ENCODE assay signal across 8 mouse cellular contexts in genomic region chr3:103968701-103969100, GRCm38 (mm10). TPM values are rescaled to one million over a fixed set of nuclear protein-coding genes. Genes with fewer than 3 reads are reported as not detected.
A peak's percentile ranks its signal among the peaks of the same experiment; 100 is the strongest.
DNase-seq lines count a peak whose midpoint lies in the region; ATAC-seq and TF ChIP-seq lines count a peak whose summit lies in the region.

No protein-coding gene starts in this region.

- H3K27me3 ChIP-seq in kidney, embryonic 15.5 days, result no peaks in the 10 kb centered on the region
- H3K27me3 ChIP-seq in MEL (ENCODE audit: control insufficient read depth in 1 of 2, insufficient read depth in 2 of 2, low read length in 2 of 2), result no peaks in the 10 kb centered on the region
- no peaks in the 10 kb centered on the region for H3K27me3 ChIP-seq in intestine, embryonic 14.5 days (replicated peaks; ENCODE audit: control insufficient read depth, insufficient read depth, low read length)
- no peaks in the 10 kb centered on the region for H3K27me3 ChIP-seq in stomach, postnatal 0 days (ENCODE audit: control insufficient read depth, insufficient read depth, low read length)

- no peak for TF ChIP-seq RAD21 in MEL (IDR thresholded peaks at IDR 0.05; ENCODE audit: low read depth, low read length)

- TF ChIP-seq POLR2A in MEL (IDR thresholded peaks at IDR 0.05; ENCODE audit: control insufficient read depth in 1 of 2, insufficient read depth in 1 of 2, low read depth in 1 of 2, low read length in 2 of 2, poor library complexity in 1 of 2), result no peak
- no peak for TF ChIP-seq POLR2A in embryonic fibroblast, embryonic 13.5 days (IDR thresholded peaks at IDR 0.05; ENCODE audit: low read depth, low read length)

- peak; percentile 80 for ATAC-seq in kidney, embryonic 15.5 days (replicated peaks; ENCODE audit: low FRiP score)
- peak; percentile 62 for ATAC-seq in intestine, embryonic 14.5 days (replicated peaks; ENCODE audit: low FRiP score, low TSS enrichment, low read depth)
- ATAC-seq in stomach, postnatal 0 days (ENCODE audit: low FRiP score, low TSS enrichment), result peak; percentile 66

- peak overlapping the region; percentile 97 for H3K27ac ChIP-seq in kidney, embryonic 15.5 days
- no peak overlapping the region; the same call in 1 of the 2 replicates for H3K27ac ChIP-seq in MEL (ENCODE audit: control insufficient read depth, low read depth, low read length)
- H3K27ac ChIP-seq in embryonic fibroblast, embryonic 13.5 days (ENCODE audit: insufficient read depth, low read length), result peak overlapping the region; percentile 84
- peak overlapping the region; percentile 92 for H3K27ac ChIP-seq in intestine, embryonic 14.5 days (ENCODE audit: low read depth)
- peak overlapping the region; percentile 94 for H3K27ac ChIP-seq in stomach, postnatal 0 days (replicated peaks)

- peak overlapping the region; percentile 67 for H3K4me2 ChIP-seq in kidney, embryonic 15.5 days
- peak overlapping the region; percentile 76 for H3K4me2 ChIP-seq in intestine, embryonic 14.5 days (ENCODE audit: low read length)
- H3K4me2 ChIP-seq in stomach, postnatal 0 days (replicated peaks; ENCODE audit: low read depth), result peak overlapping the region; percentile 56

- H3K9ac ChIP-seq in kidney, embryonic 15.5 days, result peak overlapping the region; percentile 84
- H3K9ac ChIP-seq in MEL (ENCODE audit: control insufficient read depth, low read depth, low read length, poor library complexity, severe bottlenecking), result peak overlapping the region; percentile 96
- H3K9ac ChIP-seq in intestine, embryonic 14.5 days (ENCODE audit: low read length), result peak overlapping the region; percentile 64
- H3K9ac ChIP-seq in stomach, postnatal 0 days (ENCODE audit: low read length), result peak overlapping the region; percentile 75

- no peaks in the 10 kb centered on the region for H3K9me3 ChIP-seq in kidney, embryonic 15.5 days (replicated peaks)
- H3K9me3 ChIP-seq in MEL (replicated peaks; ENCODE audit: insufficient read depth, low read length), result no peaks in the 10 kb centered on the region
- no peaks in the 10 kb centered on the region for H3K9me3 ChIP-seq in intestine, embryonic 14.5 days (ENCODE audit: control insufficient read depth, low read length)
- no peaks in the 10 kb centered on the region for H3K9me3 ChIP-seq in stomach, postnatal 0 days (ENCODE audit: control insufficient read depth, low read length)

- H3K4me1 ChIP-seq in kidney, embryonic 15.5 days, result peaks cover 13% of the 10 kb centered on the region
- H3K4me1 ChIP-seq in MEL (ENCODE audit: control insufficient read depth in 1 of 2, insufficient read depth in 2 of 2, low read length in 2 of 2), result peaks cover 0 to 5% of the 10 kb centered on the region in 2 experiments; a peak in 2 of 4 replicates
- H3K4me1 ChIP-seq in embryonic fibroblast, embryonic 13.5 days (ENCODE audit: control insufficient read depth, insufficient read depth, low read length), result peaks cover 2% of the 10 kb centered on the region; the same call in 1 of the 2 replicates
- H3K4me1 ChIP-seq in intestine, embryonic 14.5 days (replicated peaks; ENCODE audit: control insufficient read depth, insufficient read depth, low read length), result peaks cover 10% of the 10 kb centered on the region
- H3K4me1 ChIP-seq in stomach, postnatal 0 days (replicated peaks; ENCODE audit: control insufficient read depth, insufficient read depth), result no peaks in the 10 kb centered on the region

- WGBS in kidney, embryonic 15.5 days, result 0% methylated on average over 24 of the region's 24 CpGs
- under 1% methylated on average over 23 of the region's 24 CpGs for WGBS in intestine, embryonic 14.5 days
- under 1% methylated on average over 23 of the region's 24 CpGs for WGBS in stomach, postnatal 0 days

- TF ChIP-seq CTCF in MEL (IDR thresholded peaks at IDR 0.05 in 2 of 3, conservative IDR thresholded peaks at IDR 0.05 in 1 of 3; ENCODE audit: control insufficient read depth in 1 of 3, insufficient read depth in 1 of 3, low read depth in 2 of 3, low read length in 3 of 3, poor library complexity in 1 of 3, severe bottlenecking in 1 of 3), result no peak
- no peak for TF ChIP-seq CTCF in embryonic fibroblast, embryonic 13.5 days (IDR thresholded peaks at IDR 0.05; ENCODE audit: borderline replicate concordance, insufficient read depth, low read length)
- no peak for TF ChIP-seq CTCF in stomach, postnatal 0 days (IDR thresholded peaks at IDR 0.05; ENCODE audit: low read depth)

- peak overlapping the region; percentile 77 for H3K4me3 ChIP-seq in kidney, embryonic 15.5 days (replicated peaks)
- H3K4me3 ChIP-seq in MEL (ENCODE audit: control insufficient read depth in 1 of 2, insufficient read depth in 1 of 2, low read depth in 2 of 2, low read length in 2 of 2), result peak overlapping the region; percentile 80 to 81
- H3K4me3 ChIP-seq in embryonic fibroblast, embryonic 13.5 days (ENCODE audit: insufficient read depth, low read length), result peak overlapping the region; percentile 64
- H3K4me3 ChIP-seq in intestine, embryonic 14.5 days (ENCODE audit: low read depth, low read length), result peak overlapping the region; percentile 71
- H3K4me3 ChIP-seq in stomach, postnatal 0 days (ENCODE audit: low read depth, low read length), result peak overlapping the region; percentile 83

- TF ChIP-seq EP300 in MEL (IDR thresholded peaks at IDR 0.05; ENCODE audit: low read depth in 1 of 2, low read length in 2 of 2), result no peak
- TF ChIP-seq EP300 in stomach, postnatal 0 days (optimal IDR thresholded peaks at IDR 0.05), result no peak

- H3K36me3 ChIP-seq in kidney, embryonic 15.5 days, result peaks cover 23% of the 10 kb centered on the region
- peaks cover 10 to 25% of the 10 kb centered on the region in 2 experiments for H3K36me3 ChIP-seq in MEL (ENCODE audit: control insufficient read depth in 1 of 2, insufficient read depth in 2 of 2, low read length in 2 of 2)
- peaks cover 34% of the 10 kb centered on the region for H3K36me3 ChIP-seq in intestine, embryonic 14.5 days (ENCODE audit: control insufficient read depth, insufficient read depth, low read length)
- no peaks in the 10 kb centered on the region for H3K36me3 ChIP-seq in stomach, postnatal 0 days (ENCODE audit: control insufficient read depth, insufficient read depth, low read length)

- no peak for DNase-seq in kidney, postnatal 10 days
- DNase-seq in MEL (ENCODE audit: low read depth, low spot score), result peak; percentile 60
- DNase-seq in intestine, embryonic 14.5 days (ENCODE audit: low spot score), result no peak
- peak; percentile 8 for DNase-seq in lung, postnatal 25 days (ENCODE audit: low spot score)
- no peak for DNase-seq in stomach, postnatal 0 days (ENCODE audit: low spot score)
- DNase-seq in gastrocnemius, postnatal 25 days, result no peak

- H3K79me2 ChIP-seq in MEL (ENCODE audit: control insufficient read depth, insufficient read depth, low read length, poor library complexity), result peaks cover 7% of the 10 kb centered on the region; the same call in 1 of the 2 replicates

TF ChIP-seq in MEL, 35 proteins besides CTCF, POLR2A, EP300 and RAD21:
- TF ChIP-seq USF1 (IDR thresholded peaks at IDR 0.05; ENCODE audit: low read depth, low read length) (no peak), RCOR1 (IDR thresholded peaks at IDR 0.05; ENCODE audit: low read depth, low read length) (no peak), MEF2A (IDR thresholded peaks at IDR 0.05; ENCODE audit: extremely low read depth, insufficient replicate concordance, low read depth, low read length, poor library complexity, severe bottlenecking) (no peak), POLR2AphosphoS2 (IDR thresholded peaks at IDR 0.05; ENCODE audit: low read length) (no peak), TAL1 (IDR thresholded peaks at IDR 0.05; ENCODE audit: low read length) (no peak), ELF1 (IDR thresholded peaks at IDR 0.05; ENCODE audit: low read depth, low read length) (no peak), MYC (IDR thresholded peaks at IDR 0.05; ENCODE audit: low read depth, low read length) (no peak), MXI1 (IDR thresholded peaks at IDR 0.05; ENCODE audit: low read depth, low read length) (peak; percentile 8; the same call in 1 of the 2 replicates), USF2 (IDR thresholded peaks at IDR 0.05; ENCODE audit: borderline replicate concordance in 1 of 2, insufficient read depth in 1 of 2, low read depth in 1 of 2, low read length in 2 of 2) (no peak), CHD2 (IDR thresholded peaks at IDR 0.05; ENCODE audit: low read length) (no peak), ZKSCAN1 (IDR thresholded peaks at IDR 0.05; ENCODE audit: low read depth, low read length) (no peak), UBTF (IDR thresholded peaks at IDR 0.05; ENCODE audit: borderline replicate concordance, insufficient read depth, low read depth, low read length) (no peak), ZC3H11A (IDR thresholded peaks at IDR 0.05; ENCODE audit: low read depth, low read length) (no peak), MAZ (IDR thresholded peaks at IDR 0.05; ENCODE audit: low read depth, low read length) (0 out of 2 replicates have a peak, but pooled peaks have one; percentile 16), ZNF384 (IDR thresholded peaks at IDR 0.05; ENCODE audit: low read depth, low read length) (no peak), CHD1 (IDR thresholded peaks at IDR 0.05; ENCODE audit: low read depth, low read length) (0 out of 2 replicates have a peak, but pooled peaks have one; percentile 57), JUND (IDR thresholded peaks at IDR 0.05; ENCODE audit: low read depth, low read length) (no peak)

RNA-seq across cellular contexts. Expression of gene Phtf1, which starts 0.8 kb away (rescaled TPM):
- polyA plus RNA-seq in kidney, embryonic 15.5 days (2015; fragmentation: Nextera tagmentation; extraction: Ambion mirVana), result 26.8 and 29.7 TPM in 2 replicates
- 19.7 and 20.0 TPM in 2 replicates for total RNA-seq in MEL (2012; rRNA removed)
- polyA plus RNA-seq in MEL (2012; ENCODE audit: insufficient read depth in 1 of 2, insufficient read length in 2 of 2, low read depth in 1 of 2, low replicate concordance in 2 of 2, missing spikeins in 1 of 2), result 10 to 100 TPM in 1 of 2 experiments, not detected in 1; 23.4 TPM
- 47.7 and 53.1 TPM in 2 replicates for polyA plus RNA-seq in embryonic fibroblast, embryonic 13.5 days (2011; ENCODE audit: insufficient read length, low read depth, missing spikeins)
- 27.5 and 30.3 TPM in 2 replicates for polyA plus RNA-seq in intestine, embryonic 14.5 days (2014; fragmentation: Nextera tagmentation; extraction: Ambion mirVana)
- 10.6 and 11.2 TPM in 2 replicates for polyA plus RNA-seq in stomach, postnatal 0 days (2015; fragmentation: Nextera tagmentation; extraction: Ambion mirVana)
- 1 to 10 TPM; 4.2 to 5.8 TPM for total RNA-seq in gastrocnemius, postnatal 25 days (2021)

RNA-seq across cellular contexts. Expression of gene Rsbn1, which starts 54.8 kb away (rescaled TPM):
- polyA plus RNA-seq in kidney, embryonic 15.5 days (2015; fragmentation: Nextera tagmentation; extraction: Ambion mirVana), result 10.2 and 10.7 TPM in 2 replicates
- total RNA-seq in MEL (2012; rRNA removed), result 10.5 and 12.2 TPM in 2 replicates
- polyA plus RNA-seq in MEL (2012; ENCODE audit: insufficient read depth in 1 of 2, insufficient read length in 2 of 2, low read depth in 1 of 2, low replicate concordance in 2 of 2, missing spikeins in 1 of 2), result 10 to 100 TPM; 10.8 to 37.3 TPM
- polyA plus RNA-seq in embryonic fibroblast, embryonic 13.5 days (2011; ENCODE audit: insufficient read length, low read depth, missing spikeins), result 10.1 and 11.9 TPM in 2 replicates
- polyA plus RNA-seq in intestine, embryonic 14.5 days (2014; fragmentation: Nextera tagmentation; extraction: Ambion mirVana), result 11.9 and 12.4 TPM in 2 replicates
- 6.4 and 7.2 TPM in 2 replicates for polyA plus RNA-seq in stomach, postnatal 0 days (2015; fragmentation: Nextera tagmentation; extraction: Ambion mirVana)
- 1 to 10 TPM; 5.3 to 5.4 TPM for total RNA-seq in gastrocnemius, postnatal 25 days (2021)

Comparison
In these comparisons a context has a peak if more than half of its experiments do, and no peak if none do; other contexts are left out.
1. DNase-seq: peak in MEL (single experiment) and lung, postnatal 25 days (single experiment); none in kidney, postnatal 10 days (single experiment), intestine, embryonic 14.5 days (single experiment), stomach, postnatal 0 days (single experiment) and gastrocnemius, postnatal 25 days (single experiment).
2. Peak in every context shown above with its lines, with median percentiles within 50 percentile points of each other: ATAC-seq, H3K4me2 ChIP-seq, H3K4me3 ChIP-seq and H3K9ac ChIP-seq.